In the genomic region with DNA sequence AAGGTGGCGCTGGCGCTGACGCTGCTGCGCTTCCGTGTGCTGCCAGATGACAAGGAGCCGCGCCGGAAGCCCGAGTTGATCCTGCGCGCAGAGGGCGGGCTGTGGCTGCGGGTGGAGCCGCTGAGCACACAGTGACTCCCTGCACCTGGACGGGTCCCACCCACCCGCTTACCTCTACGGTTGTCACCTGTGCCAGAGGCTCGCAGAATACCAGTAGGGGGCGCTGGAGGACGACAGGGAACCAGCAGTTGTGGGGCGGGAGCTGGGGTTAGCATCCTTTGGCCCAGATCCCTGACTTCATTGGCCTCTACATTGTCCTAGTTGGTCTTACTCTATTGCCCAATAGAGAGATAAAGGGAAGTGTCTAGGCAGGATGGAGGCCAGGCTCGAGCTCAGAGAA, we compare ENCODE assay signal across 8 mouse cellular contexts. TPM values are rescaled to one million over a fixed set of nuclear protein-coding genes. Genes with fewer than 3 reads are reported as not detected.
A peak's percentile ranks its signal among the peaks of the same experiment; 100 is the strongest.
DNase-seq lines count a peak whose midpoint lies in the region; ATAC-seq lines count a peak whose summit lies in the region.

No protein-coding gene starts in this region.

- H3K27me3 ChIP-seq in forebrain, embryonic 11.5 days (ENCODE audit: control insufficient read depth, insufficient read depth, low read length): no peaks in the 10 kb centered on the region
- no peaks in the 10 kb centered on the region for H3K27me3 ChIP-seq in forebrain, embryonic 16.5 days (replicated peaks; ENCODE audit: control insufficient read depth, insufficient read depth, low read length)
- H3K27me3 ChIP-seq in midbrain, embryonic 12.5 days: no peaks in the 10 kb centered on the region

- H3K36me3 ChIP-seq in forebrain, embryonic 11.5 days (ENCODE audit: control insufficient read depth, insufficient read depth, low read length): no peaks in the 10 kb centered on the region
- no peaks in the 10 kb centered on the region for H3K36me3 ChIP-seq in forebrain, embryonic 16.5 days (ENCODE audit: control insufficient read depth, insufficient read depth)
- no peaks in the 10 kb centered on the region for H3K36me3 ChIP-seq in midbrain, embryonic 12.5 days

- no peak overlapping the region for H3K4me2 ChIP-seq in forebrain, embryonic 11.5 days (ENCODE audit: low read depth, low read length, severe bottlenecking)
- no peak overlapping the region for H3K4me2 ChIP-seq in forebrain, embryonic 16.5 days (ENCODE audit: low read length)
- peak overlapping the region; percentile 26 for H3K4me2 ChIP-seq in midbrain, embryonic 12.5 days (replicated peaks)

- no peak overlapping the region for H3K4me3 ChIP-seq in forebrain, embryonic 11.5 days (ENCODE audit: low read depth, low read length)
- no peak overlapping the region for H3K4me3 ChIP-seq in forebrain, embryonic 16.5 days (replicated peaks; ENCODE audit: low read length)
- peak overlapping the region; percentile 9; the same call in 1 of the 2 replicates for H3K4me3 ChIP-seq in midbrain, embryonic 12.5 days

- WGBS in forebrain, embryonic 11.5 days: 49% methylated on average over 22 of the region's 22 CpGs
- 43% methylated on average over 22 of the region's 22 CpGs for WGBS in forebrain, embryonic 16.5 days
- WGBS in midbrain, embryonic 12.5 days: 41% methylated on average over 22 of the region's 22 CpGs

- ATAC-seq in forebrain, embryonic 11.5 days (replicated peaks; ENCODE audit: low FRiP score): no peak
- no peak for ATAC-seq in forebrain, embryonic 16.5 days
- no peak for ATAC-seq in midbrain, embryonic 12.5 days (ENCODE audit: low FRiP score, low read depth)
- ATAC-seq in frontal cortex, adult (ENCODE audit: low TSS enrichment): no peak

- H3K27ac ChIP-seq in forebrain, embryonic 11.5 days (ENCODE audit: low read depth, low read length): no peak overlapping the region
- no peak overlapping the region for H3K27ac ChIP-seq in forebrain, embryonic 16.5 days (ENCODE audit: low read length)
- H3K27ac ChIP-seq in midbrain, embryonic 12.5 days (replicated peaks): no peak overlapping the region

- no peak overlapping the region for H3K9ac ChIP-seq in forebrain, embryonic 11.5 days (ENCODE audit: low read length)
- H3K9ac ChIP-seq in forebrain, embryonic 16.5 days (replicated peaks; ENCODE audit: low read depth, low read length): no peak overlapping the region
- H3K9ac ChIP-seq in midbrain, embryonic 12.5 days (replicated peaks): no peak overlapping the region

- peak; percentile 58 for DNase-seq in forebrain, embryonic 11.5 days (ENCODE audit: low spot score)
- peak; percentile 26 for DNase-seq in CD4-positive helper T cell, adult 2 months (ENCODE audit: low read depth, low spot score)
- peak; percentile 3 for DNase-seq in embryo, embryonic 10.5 days (ENCODE audit: low spot score)
- peak; percentile 21 for DNase-seq in kidney, postnatal 14 days
- peak; percentile 19 to 63 for DNase-seq in urinary bladder, postnatal 4 days (ENCODE audit: low spot score in 2 of 2)

- no peaks in the 10 kb centered on the region for H3K4me1 ChIP-seq in forebrain, embryonic 11.5 days (replicated peaks; ENCODE audit: control insufficient read depth, insufficient read depth, low read length)
- no peaks in the 10 kb centered on the region for H3K4me1 ChIP-seq in forebrain, embryonic 16.5 days (replicated peaks; ENCODE audit: control insufficient read depth, insufficient read depth, low read length)
- H3K4me1 ChIP-seq in midbrain, embryonic 12.5 days: no peaks in the 10 kb centered on the region

- no peaks in the 10 kb centered on the region for H3K9me3 ChIP-seq in forebrain, embryonic 11.5 days (ENCODE audit: control insufficient read depth, low read length)
- peaks cover 4% of the 10 kb centered on the region; the same call in 1 of the 2 replicates for H3K9me3 ChIP-seq in forebrain, embryonic 16.5 days (ENCODE audit: control insufficient read depth, low read length)
- peaks cover 10% of the 10 kb centered on the region for H3K9me3 ChIP-seq in midbrain, embryonic 12.5 days

RNA-seq across cellular contexts. Expression of a gene that starts 17.4 kb away (rescaled TPM):
- polyA plus RNA-seq in forebrain, embryonic 11.5 days (2014; fragmentation: Nextera tagmentation; extraction: Ambion mirVana): 1.1 and 1.8 TPM in 2 replicates
- polyA plus RNA-seq in forebrain, embryonic 16.5 days (2015; fragmentation: Nextera tagmentation; extraction: Ambion mirVana): 1.7 and 2.2 TPM in 2 replicates
- polyA plus RNA-seq in midbrain, embryonic 12.5 days (2016; fragmentation: Nextera tagmentation; extraction: Ambion mirVana): 0.40 and 0.80 TPM in 2 replicates

RNA-seq across cellular contexts. Expression of a gene that starts 44.1 kb away (rescaled TPM):
- polyA plus RNA-seq in forebrain, embryonic 11.5 days (2014; fragmentation: Nextera tagmentation; extraction: Ambion mirVana): not detected in 2 replicates
- not detected in 2 replicates for polyA plus RNA-seq in forebrain, embryonic 16.5 days (2015; fragmentation: Nextera tagmentation; extraction: Ambion mirVana)
- not detected in 2 replicates for polyA plus RNA-seq in midbrain, embryonic 12.5 days (2016; fragmentation: Nextera tagmentation; extraction: Ambion mirVana)

Comparison
In these comparisons a context has a peak if more than half of its experiments do, and no peak if none do; other contexts are left out.
1. DNase-seq: peak in every context shown above with its lines; median percentile 58 in forebrain, embryonic 11.5 days; 41 in urinary bladder, postnatal 4 days; 26 in CD4-positive helper T cell, adult 2 months; 21 in kidney, postnatal 14 days; 3 in embryo, embryonic 10.5 days.